Mouse (Mus musculus) intestine, postnatal 0 days (tissue): ENCODE results near the gene Gbx2. TPM values are rescaled to one million over a fixed set of nuclear protein-coding genes. Genes with fewer than 3 reads are reported as not detected.

Experiments used
- ATAC-seq: fragments of 200-750 bp; cut with Nextera tagmentation; 2 replicates; pipeline ENCODE4 v1.8.0; 2017; ENCODE audit warnings: mild to moderate bottlenecking, moderate TSS enrichment, moderate library complexity
- H3K27ac ChIP-seq: fragments of 300-500 bp; sonication (generic); 2 replicates; pipeline ENCODE4 v1.5.1; 2014; ENCODE audit warnings: mild to moderate bottlenecking, low read depth, low read length, moderate library complexity
- H3K27me3 ChIP-seq: fragments of 300-500 bp; sonication (generic); replicated peaks from 2 replicates; pipeline ENCODE4 v1.6.1; 2014; ENCODE audit warnings: low read length, mixed read lengths; ENCODE audit not compliant: control insufficient read depth, insufficient read depth
- H3K36me3 ChIP-seq: fragments of 300-500 bp; sonication (generic); 2 replicates; pipeline ENCODE4 v1.6.1; 2014; ENCODE audit warnings: mild to moderate bottlenecking, moderate library complexity; ENCODE audit not compliant: control insufficient read depth, insufficient read depth
- H3K4me1 ChIP-seq: fragments of 300-500 bp; sonication (generic); replicated peaks from 2 replicates; pipeline ENCODE4 v1.6.1; 2014; ENCODE audit warnings: antibody characterized with exemption, low read length, mixed read lengths; ENCODE audit not compliant: control insufficient read depth, insufficient read depth
- H3K4me2 ChIP-seq: fragments of 300-500 bp; sonication (generic); replicated peaks from 2 replicates; pipeline ENCODE4 v1.6.1; 2014; ENCODE audit warnings: low read depth, mild to moderate bottlenecking, moderate library complexity
- H3K4me3 ChIP-seq: fragments of 300-500 bp; sonication (generic); 2 replicates; pipeline ENCODE4 v1.5.1; 2014; ENCODE audit warnings: low read depth, low read length
- H3K9ac ChIP-seq: fragments of 300-500 bp; sonication (generic); 2 replicates; pipeline ENCODE4 v1.6.1; 2014; ENCODE audit warnings: mild to moderate bottlenecking, low read depth, low read length
- H3K9me3 ChIP-seq: fragments of 300-500 bp; sonication (generic); 2 replicates; pipeline ENCODE4 v1.6.1; 2016; ENCODE audit warnings: mixed run types; ENCODE audit not compliant: control insufficient read depth
- CTCF ChIP-seq: sonication (generic); IDR thresholded peaks from 2 replicates; pipeline ENCODE4 v1.5.1; 2016; ENCODE audit warnings: low read depth, mild to moderate bottlenecking, control low read depth, antibody characterized with exemption, moderate library complexity
- WGBS: fragments of 180-500 bp; shearing (Covaris S2); extraction: QIAGEN DNeasy Blood & Tissue Kit; methylation state at CpG from one replicate; pipeline ENCODE4 v1.1.7; 2014; 5-methylcytosine and 5-hydroxymethylcytosine counted together
- polyA plus RNA-seq: library from polyadenylated mRNA; unstranded; fragments of >200 nt; fragmentation: Nextera tagmentation; extraction: Ambion mirVana; gene quantifications from 2 replicates; pipeline ENCODE4 v1.2.1, GENCODE M21; 2015

The Gbx2 gene
- polyA plus RNA-seq, 1 experiment from 2014 or later = 0.08 TPM

- Histone ChIP-seq H3K27me3 (peaks cover 97% of the 10 kb centered on the region), H3K4me3 (no peak overlapping the region), H3K4me1 (no peaks in the 10 kb centered on the region), H3K9ac (no peak overlapping the region), H3K36me3 (no peaks in the 10 kb centered on the region), H3K9me3 (no peaks in the 10 kb centered on the region; the same call in 1 of the 2 replicates), H3K4me2 (no peak overlapping the region), H3K27ac (no peak overlapping the region)
- ATAC-seq = no peak
- TF ChIP-seq CTCF = no peak
- 5% methylated on average over 7 of the region's 7 CpGs for WGBS
Observed at GRCm38 (mm10) chr1:89922282-89922681, 8.7 kb downstream of the Gbx2 start.

- H3K27me3 ChIP-seq = peaks cover 93% of the 10 kb centered on the region
- H3K4me3 ChIP-seq = no peak overlapping the region
- no peaks in the 10 kb centered on the region for H3K36me3 ChIP-seq
- H3K4me2 ChIP-seq = no peak overlapping the region
- H3K4me1 ChIP-seq = no peaks in the 10 kb centered on the region
- peak; percentile 31 for TF ChIP-seq CTCF
- no peaks in the 10 kb centered on the region; the same call in 1 of the 2 replicates for H3K9me3 ChIP-seq
- no peak overlapping the region for H3K27ac ChIP-seq
- no peak overlapping the region for H3K9ac ChIP-seq
- no peak for ATAC-seq
- WGBS = 4% methylated on average over 10 of the region's 10 CpGs
Observed at GRCm38 (mm10) chr1:89921806-89922205, 9.2 kb downstream of the Gbx2 start.

- Histone ChIP-seq H3K4me1 (no peaks in the 10 kb centered on the region), H3K9ac (no peak overlapping the region), H3K27me3 (peaks cover 71% of the 10 kb centered on the region), H3K9me3 (no peaks in the 10 kb centered on the region; the same call in 1 of the 2 replicates), H3K4me2 (no peak overlapping the region), H3K27ac (no peak overlapping the region), H3K4me3 (no peak overlapping the region), H3K36me3 (no peaks in the 10 kb centered on the region)
- ATAC-seq = no peak
- WGBS = 52% methylated on average over 6 of the region's 6 CpGs
- TF ChIP-seq CTCF = no peak
Observed at GRCm38 (mm10) chr1:89919206-89919605, 11.8 kb downstream of the Gbx2 start.

- Histone ChIP-seq H3K9me3 (no peaks in the 10 kb centered on the region; the same call in 1 of the 2 replicates), H3K27me3 (peaks cover 60% of the 10 kb centered on the region), H3K4me1 (no peaks in the 10 kb centered on the region), H3K36me3 (no peaks in the 10 kb centered on the region), H3K27ac (no peak overlapping the region), H3K4me3 (no peak overlapping the region), H3K4me2 (no peak overlapping the region), H3K9ac (no peak overlapping the region)
- 20% methylated on average over 18 of the region's 18 CpGs for WGBS
- no peak for TF ChIP-seq CTCF
- ATAC-seq = no peak
Observed at GRCm38 (mm10) chr1:89918111-89918510, 12.9 kb downstream of the Gbx2 start.

- 74% methylated on average over 4 of the region's 4 CpGs for WGBS
- H3K4me3 ChIP-seq = no peak overlapping the region
- H3K4me2 ChIP-seq = no peak overlapping the region
- no peak for TF ChIP-seq CTCF
- ATAC-seq = no peak
- H3K36me3 ChIP-seq = no peaks in the 10 kb centered on the region
- H3K9ac ChIP-seq = no peak overlapping the region
- H3K4me1 ChIP-seq = no peaks in the 10 kb centered on the region
- no peak overlapping the region for H3K27ac ChIP-seq
- H3K27me3 ChIP-seq = peaks cover 18% of the 10 kb centered on the region
- no peaks in the 10 kb centered on the region; the same call in 1 of the 2 replicates for H3K9me3 ChIP-seq
Observed at GRCm38 (mm10) chr1:89913611-89914010, 17.4 kb downstream of the Gbx2 start.

- no peaks in the 10 kb centered on the region for H3K9me3 ChIP-seq
- 55% methylated on average over 5 of the region's 5 CpGs for WGBS
- no peak for ATAC-seq
- no peak overlapping the region for H3K4me3 ChIP-seq
- peaks cover 5% of the 10 kb centered on the region; the same call in 1 of the 2 replicates for H3K27me3 ChIP-seq
- H3K4me2 ChIP-seq = no peak overlapping the region
- no peaks in the 10 kb centered on the region for H3K4me1 ChIP-seq
- no peaks in the 10 kb centered on the region for H3K36me3 ChIP-seq
- H3K9ac ChIP-seq = no peak overlapping the region
- no peak overlapping the region for H3K27ac ChIP-seq
- no peak for TF ChIP-seq CTCF
Observed at GRCm38 (mm10) chr1:89912392-89912791, 18.6 kb downstream of the Gbx2 start.

GRCm38 (mm10) chr1:89909796-89910195, 21.2 kb downstream of the Gbx2 start:
- Histone ChIP-seq H3K4me3 (no peak overlapping the region), H3K9ac (no peak overlapping the region), H3K27me3 (no peaks in the 10 kb centered on the region; the same call in 1 of the 2 replicates), H3K27ac (no peak overlapping the region), H3K9me3 (peaks cover 6% of the 10 kb centered on the region; the same call in 1 of the 2 replicates), H3K36me3 (no peaks in the 10 kb centered on the region), H3K4me2 (no peak overlapping the region), H3K4me1 (no peaks in the 10 kb centered on the region)
- TF ChIP-seq CTCF = no peak
- no peak for ATAC-seq
- WGBS = 86% methylated on average over 8 of the region's 8 CpGs
